Mouse (Mus musculus): Measurements from ENCODE around the gene Rpl18a. TPM values are rescaled to one million over a fixed set of nuclear protein-coding genes. Genes with fewer than 3 reads are reported as not detected.

The Rpl18a gene
- polyA plus RNA-seq, 1 experiment = 5,695 TPM

DNA sequence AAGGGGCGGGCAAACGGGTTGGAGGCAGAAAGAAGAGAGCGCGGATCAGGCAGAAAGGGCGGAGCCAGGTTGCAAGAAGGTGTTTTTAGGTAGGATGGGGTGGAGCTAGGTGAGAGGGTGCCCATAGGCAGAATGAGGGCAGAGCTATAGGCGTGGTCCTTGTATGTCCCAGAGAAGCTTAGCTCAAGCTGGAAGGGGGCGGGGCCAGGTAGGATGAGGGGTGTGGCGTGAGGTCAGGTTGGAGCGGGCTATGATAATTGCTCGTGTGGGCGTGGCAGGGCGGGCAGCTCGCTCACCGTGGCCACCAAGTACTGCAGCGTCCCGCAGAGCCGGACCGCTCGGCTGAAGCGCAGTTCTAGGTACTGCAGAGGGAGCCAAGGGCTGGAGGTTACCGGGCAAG is 5.9 kb downstream of the Rpl18a start:
- H3K27me3 ChIP-seq (ENCODE audit: control insufficient read depth, insufficient read depth, insufficient read length) = no peaks in the 10 kb centered on the region
- no peak overlapping the region for H3K4me3 ChIP-seq
- no peak overlapping the region for H3K4me2 ChIP-seq (ENCODE audit: low read depth)

DNA sequence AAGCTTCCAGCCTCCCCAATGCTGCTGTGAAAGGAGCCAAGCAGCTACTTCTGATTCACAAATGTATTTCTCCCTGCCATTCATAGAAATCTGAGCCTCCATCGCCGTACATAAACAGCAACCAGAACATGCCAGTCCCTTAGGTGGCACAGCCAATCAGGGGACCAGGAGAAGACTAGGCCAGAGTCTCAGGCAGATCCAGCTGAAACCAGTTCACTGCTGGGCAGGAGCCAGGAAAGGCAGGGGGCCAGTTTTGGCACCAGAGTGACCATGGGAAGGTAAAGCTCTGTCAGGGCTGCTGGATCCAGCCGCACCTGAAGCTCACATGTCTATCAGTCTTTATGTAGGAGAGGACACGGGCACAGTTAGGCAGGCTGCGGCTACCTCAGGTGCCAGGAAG is 6.6 kb downstream of the Rpl18a start:
- no peaks in the 10 kb centered on the region for H3K27me3 ChIP-seq (ENCODE audit: control insufficient read depth, insufficient read depth, insufficient read length)
- TF ChIP-seq MYOG (IDR thresholded peaks at IDR 0.05; ENCODE audit: control insufficient read depth in 1 of 3, insufficient read depth in 1 of 3, insufficient read length in 2 of 3, low read depth in 2 of 3) (no peak), MYOD1 (IDR thresholded peaks at IDR 0.05; ENCODE audit: control insufficient read depth in 1 of 3, insufficient read length in 2 of 3, low read depth in 2 of 3) (no peak), SRF (IDR thresholded peaks at IDR 0.05; ENCODE audit: control insufficient read depth, insufficient read length, low read depth) (no peak), REST (IDR thresholded peaks at IDR 0.05; ENCODE audit: insufficient read depth, insufficient read length) (no peak), TCF12 (IDR thresholded peaks at IDR 0.05; ENCODE audit: insufficient read depth, poor library complexity, severe bottlenecking) (no peak)
- H3K79me2 ChIP-seq (ENCODE audit: control insufficient read depth, insufficient read depth) = peaks cover 4% of the 10 kb centered on the region
- peaks cover 21% of the 10 kb centered on the region for H3K36me3 ChIP-seq (ENCODE audit: control insufficient read depth, insufficient read depth)
- no peak overlapping the region for H3K4me2 ChIP-seq (ENCODE audit: low read depth)
- no peak overlapping the region for H3K4me3 ChIP-seq
- no peak overlapping the region for H3ac ChIP-seq (ENCODE audit: control insufficient read depth, insufficient read length)

More for the DNA sequence above, 5.9 kb downstream of the Rpl18a start:
- no peak overlapping the region for H3ac ChIP-seq (ENCODE audit: control insufficient read depth, insufficient read length)
- peaks cover 11% of the 10 kb centered on the region for H3K79me2 ChIP-seq (ENCODE audit: control insufficient read depth, insufficient read depth)
- no peak for TF ChIP-seq MYOD1 (IDR thresholded peaks at IDR 0.05; ENCODE audit: control insufficient read depth in 1 of 3, insufficient read length in 2 of 3, low read depth in 2 of 3)
- TF ChIP-seq POLR2A (IDR thresholded peaks at IDR 0.05; ENCODE audit: insufficient read length, low read depth) = peak; percentile 27
- TF ChIP-seq USF1 (IDR thresholded peaks at IDR 0.05; ENCODE audit: low read depth) = no peak
- peaks cover 21% of the 10 kb centered on the region for H3K36me3 ChIP-seq (ENCODE audit: control insufficient read depth, insufficient read depth)

DNA sequence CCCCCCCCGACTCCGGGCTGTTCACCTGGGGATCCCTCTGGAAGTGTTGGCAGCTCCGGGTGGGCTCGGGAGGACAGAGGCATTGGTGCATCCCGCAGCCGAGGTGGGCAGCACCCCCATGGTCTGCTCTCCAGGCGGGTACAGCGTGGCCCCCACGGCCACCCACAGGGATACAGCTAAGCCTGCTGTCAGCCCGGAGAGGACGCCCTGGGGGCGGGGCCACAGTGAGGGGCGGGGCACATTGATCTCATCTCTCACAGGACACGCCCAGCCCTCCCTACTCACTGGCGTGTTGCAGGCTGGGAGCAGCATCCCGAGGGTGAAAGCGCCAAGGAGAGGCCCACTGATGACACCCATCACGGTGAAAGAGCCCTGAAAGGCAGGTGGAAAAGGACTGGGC is 9.5 kb downstream of the Rpl18a start:
- Histone ChIP-seq H3K4me3 (no peak overlapping the region), H3K36me3 (ENCODE audit: control insufficient read depth, insufficient read depth) (no peaks in the 10 kb centered on the region), H3K4me2 (ENCODE audit: low read depth) (no peak overlapping the region), H3K27me3 (ENCODE audit: control insufficient read depth, insufficient read depth, insufficient read length) (no peaks in the 10 kb centered on the region), H3ac (ENCODE audit: control insufficient read depth, insufficient read length) (no peak overlapping the region), H3K79me2 (ENCODE audit: control insufficient read depth, insufficient read depth) (no peaks in the 10 kb centered on the region)
- TF ChIP-seq TCF3 (IDR thresholded peaks at IDR 0.05; ENCODE audit: insufficient read length, low read depth) (no peak), POLR2AphosphoS2 (IDR thresholded peaks at IDR 0.05; ENCODE audit: insufficient read length, low read depth) (no peak), E2F4 (IDR thresholded peaks at IDR 0.05; ENCODE audit: insufficient read depth) (no peak), MAX (IDR thresholded peaks at IDR 0.05; ENCODE audit: low read depth) (no peak), CEBPB (IDR thresholded peaks at IDR 0.05; ENCODE audit: insufficient read depth, poor library complexity, severe bottlenecking) (no peak), MYOG (IDR thresholded peaks at IDR 0.05; ENCODE audit: control insufficient read depth in 1 of 3, insufficient read depth in 1 of 3, insufficient read length in 2 of 3, low read depth in 2 of 3) (no peak), POLR2A (IDR thresholded peaks at IDR 0.05; ENCODE audit: insufficient read length, low read depth) (no peak), SRF (IDR thresholded peaks at IDR 0.05; ENCODE audit: control insufficient read depth, insufficient read length, low read depth) (no peak), REST (IDR thresholded peaks at IDR 0.05; ENCODE audit: insufficient read depth, insufficient read length) (no peak), TCF12 (IDR thresholded peaks at IDR 0.05; ENCODE audit: insufficient read depth, poor library complexity, severe bottlenecking) (no peak), USF1 (IDR thresholded peaks at IDR 0.05; ENCODE audit: low read depth) (no peak), MYOD1 (IDR thresholded peaks at IDR 0.05; ENCODE audit: control insufficient read depth in 1 of 3, insufficient read length in 2 of 3, low read depth in 2 of 3) (no peak)

- Histone ChIP-seq H3K36me3 (ENCODE audit: control insufficient read depth, insufficient read depth) (no peaks in the 10 kb centered on the region), H3K79me2 (ENCODE audit: control insufficient read depth, insufficient read depth) (no peaks in the 10 kb centered on the region), H3ac (ENCODE audit: control insufficient read depth, insufficient read length) (no peak overlapping the region), H3K4me3 (no peak overlapping the region), H3K4me2 (ENCODE audit: low read depth) (no peak overlapping the region), H3K27me3 (ENCODE audit: control insufficient read depth, insufficient read depth, insufficient read length) (no peaks in the 10 kb centered on the region)
- TF ChIP-seq MYOG (IDR thresholded peaks at IDR 0.05; ENCODE audit: control insufficient read depth in 1 of 3, insufficient read depth in 1 of 3, insufficient read length in 2 of 3, low read depth in 2 of 3) = no peak
- peak; percentile 67 for TF ChIP-seq REST (IDR thresholded peaks at IDR 0.05; ENCODE audit: insufficient read depth, insufficient read length)
These were observed 11.6 kb downstream of the Rpl18a start for GRCm38 (mm10) chr8:70885612-70886011.

GRCm38 (mm10) chr8:70884683-70885082 is 12.5 kb downstream of the Rpl18a start:
- H3K36me3 ChIP-seq (ENCODE audit: control insufficient read depth, insufficient read depth) = no peaks in the 10 kb centered on the region
- no peak for TF ChIP-seq CEBPB (IDR thresholded peaks at IDR 0.05; ENCODE audit: insufficient read depth, poor library complexity, severe bottlenecking)
- peak in 1 of 3 experiments; percentile 8 for TF ChIP-seq MYOG (IDR thresholded peaks at IDR 0.05; ENCODE audit: control insufficient read depth in 1 of 3, insufficient read depth in 1 of 3, insufficient read length in 2 of 3, low read depth in 2 of 3)
- no peak overlapping the region for H3K4me3 ChIP-seq
- no peaks in the 10 kb centered on the region for H3K27me3 ChIP-seq (ENCODE audit: control insufficient read depth, insufficient read depth, insufficient read length)
- H3K4me2 ChIP-seq (ENCODE audit: low read depth) = no peak overlapping the region
- H3K79me2 ChIP-seq (ENCODE audit: control insufficient read depth, insufficient read depth) = no peaks in the 10 kb centered on the region
- H3ac ChIP-seq (ENCODE audit: control insufficient read depth, insufficient read length) = no peak overlapping the region

- H3K27me3 ChIP-seq (ENCODE audit: control insufficient read depth, insufficient read depth, insufficient read length) = no peaks in the 10 kb centered on the region
- H3K79me2 ChIP-seq (ENCODE audit: control insufficient read depth, insufficient read depth) = no peaks in the 10 kb centered on the region
- no peaks in the 10 kb centered on the region for H3K36me3 ChIP-seq (ENCODE audit: control insufficient read depth, insufficient read depth)
- H3K4me3 ChIP-seq = no peak overlapping the region
- no peak for TF ChIP-seq REST (IDR thresholded peaks at IDR 0.05; ENCODE audit: insufficient read depth, insufficient read length)
- no peak for TF ChIP-seq USF1 (IDR thresholded peaks at IDR 0.05; ENCODE audit: low read depth)
- no peak for TF ChIP-seq POLR2AphosphoS2 (IDR thresholded peaks at IDR 0.05; ENCODE audit: insufficient read length, low read depth)
- no peak for TF ChIP-seq TCF12 (IDR thresholded peaks at IDR 0.05; ENCODE audit: insufficient read depth, poor library complexity, severe bottlenecking)
- no peak for TF ChIP-seq MYOD1 (IDR thresholded peaks at IDR 0.05; ENCODE audit: control insufficient read depth in 1 of 3, insufficient read length in 2 of 3, low read depth in 2 of 3)
- TF ChIP-seq MAX (IDR thresholded peaks at IDR 0.05; ENCODE audit: low read depth) = no peak
- no peak for TF ChIP-seq E2F4 (IDR thresholded peaks at IDR 0.05; ENCODE audit: insufficient read depth)
- TF ChIP-seq SRF (IDR thresholded peaks at IDR 0.05; ENCODE audit: control insufficient read depth, insufficient read length, low read depth) = no peak
- no peak for TF ChIP-seq POLR2A (IDR thresholded peaks at IDR 0.05; ENCODE audit: insufficient read length, low read depth)
- TF ChIP-seq MYOG (IDR thresholded peaks at IDR 0.05; ENCODE audit: control insufficient read depth in 1 of 3, insufficient read depth in 1 of 3, insufficient read length in 2 of 3, low read depth in 2 of 3) = no peak
- H3ac ChIP-seq (ENCODE audit: control insufficient read depth, insufficient read length) = no peak overlapping the region
- no peak overlapping the region for H3K4me2 ChIP-seq (ENCODE audit: low read depth)
These were observed 13.0 kb downstream of the Rpl18a start for GRCm38 (mm10) chr8:70884186-70884585.
